Mouse (Mus musculus) kidney, embryonic 14.5 days (tissue): Measurements from ENCODE around the gene Ipo13. TPM values are rescaled to one million over a fixed set of nuclear protein-coding genes. Genes with fewer than 3 reads are reported as not detected.
A peak's percentile ranks its signal among the peaks of the same experiment; 100 is the strongest.

Experiments used
- ATAC-seq: fragments of 200-750 bp; cut with Nextera tagmentation; 2 replicates; pipeline ENCODE4 v1.8.0; 2017; ENCODE audit warnings: moderate number of reproducible peaks, mild to moderate bottlenecking, moderate TSS enrichment, moderate library complexity; ENCODE audit not compliant: low FRiP score, low TSS enrichment
- H3K27ac ChIP-seq: fragments of 300-500 bp; sonication (generic); 2 replicates; pipeline ENCODE4 v1.5.1; 2014; ENCODE audit warnings: low read depth, mild to moderate bottlenecking, low read length, moderate library complexity, mixed read lengths
- H3K27me3 ChIP-seq: fragments of 300-500 bp; sonication (generic); 2 replicates; pipeline ENCODE4 v1.6.1; 2014; ENCODE audit warnings: mild to moderate bottlenecking, low read length; ENCODE audit not compliant: control insufficient read depth, insufficient read depth
- H3K36me3 ChIP-seq: fragments of 300-500 bp; sonication (generic); 2 replicates; pipeline ENCODE4 v1.6.1; 2014; ENCODE audit warnings: low read length, mixed read lengths; ENCODE audit not compliant: control insufficient read depth, insufficient read depth
- H3K4me1 ChIP-seq: fragments of 300-500 bp; sonication (generic); 2 replicates; pipeline ENCODE4 v1.6.1; 2014; ENCODE audit warnings: low read length, mixed read lengths; ENCODE audit not compliant: control insufficient read depth, insufficient read depth
- H3K4me2 ChIP-seq: fragments of 300-500 bp; sonication (generic); replicated peaks from 2 replicates; pipeline ENCODE4 v1.6.1; 2014; ENCODE audit warnings: low read depth, mild to moderate bottlenecking, low read length
- H3K4me3 ChIP-seq: fragments of 300-500 bp; sonication (generic); 2 replicates; pipeline ENCODE4 v1.5.1; 2014; ENCODE audit warnings: mild to moderate bottlenecking, low read length
- H3K9ac ChIP-seq: fragments of 300-500 bp; sonication (generic); 2 replicates; pipeline ENCODE4 v1.6.1; 2014; ENCODE audit warnings: low read depth, mild to moderate bottlenecking, low read length, moderate library complexity
- H3K9me3 ChIP-seq: fragments of 300-500 bp; sonication (generic); 2 replicates; pipeline ENCODE4 v1.6.1; 2016; ENCODE audit warnings: low read length; ENCODE audit not compliant: control insufficient read depth
- WGBS: fragments of 180-500 bp; shearing (Covaris S2); extraction: QIAGEN DNeasy Blood & Tissue Kit; methylation state at CpG from one replicate; pipeline ENCODE4 v1.1.7; 2014; 5-methylcytosine and 5-hydroxymethylcytosine counted together
- polyA plus RNA-seq: library from polyadenylated mRNA; unstranded; fragments of >200 nt; fragmentation: Nextera tagmentation; extraction: Ambion mirVana; gene quantifications from 2 replicates; pipeline ENCODE4 v1.2.1, GENCODE M21; 2014

Gene Ipo13
- polyA plus RNA-seq, 1 experiment from 2014 or later = 40.1 TPM

DNA sequence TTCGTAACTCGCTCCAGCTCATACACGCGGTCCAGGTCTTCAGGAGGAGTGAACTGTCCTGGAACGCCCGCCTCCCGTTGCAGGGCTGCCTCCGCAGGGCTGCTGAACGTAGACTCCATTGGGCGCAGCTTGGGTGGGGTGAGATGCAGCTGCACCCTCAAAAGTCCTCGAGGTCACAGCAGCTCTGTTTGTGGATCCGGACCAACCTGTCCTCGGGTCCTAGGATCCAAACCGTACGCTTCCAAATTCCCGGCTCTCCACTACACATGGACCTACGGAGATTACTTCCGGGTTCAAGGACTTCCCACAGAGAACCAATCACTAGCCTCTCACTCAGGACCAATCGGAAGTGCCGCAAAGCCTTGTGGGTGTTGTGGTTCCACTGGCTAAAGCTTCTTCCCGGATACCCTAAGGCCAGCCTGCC, 23.0 kb downstream of the Ipo13 start, which contains the start of gene Dph2:
TSS of gene Dph2 (minus strand) at position 295 of the 424 bp plus-strand sequence.
- Histone ChIP-seq H3K27me3 (no peaks in the 10 kb centered on the region), H3K4me1 (peaks cover 6% of the 10 kb centered on the region; the same call in 1 of the 2 replicates), H3K4me2 (peak within 1 kb of the TSS; percentile 82), H3K4me3 (peak within 1 kb of the TSS; percentile 73), H3K36me3 (peaks cover 29% of the 10 kb centered on the region), H3K27ac (no peak within 1 kb of the TSS), H3K9me3 (no peaks in the 10 kb centered on the region), H3K9ac (peak within 1 kb of the TSS; percentile 48; the same call in 1 of the 2 replicates)
- ATAC-seq = peak; percentile 77
- 1% methylated on average over 21 of the region's 21 CpGs for WGBS

DNA sequence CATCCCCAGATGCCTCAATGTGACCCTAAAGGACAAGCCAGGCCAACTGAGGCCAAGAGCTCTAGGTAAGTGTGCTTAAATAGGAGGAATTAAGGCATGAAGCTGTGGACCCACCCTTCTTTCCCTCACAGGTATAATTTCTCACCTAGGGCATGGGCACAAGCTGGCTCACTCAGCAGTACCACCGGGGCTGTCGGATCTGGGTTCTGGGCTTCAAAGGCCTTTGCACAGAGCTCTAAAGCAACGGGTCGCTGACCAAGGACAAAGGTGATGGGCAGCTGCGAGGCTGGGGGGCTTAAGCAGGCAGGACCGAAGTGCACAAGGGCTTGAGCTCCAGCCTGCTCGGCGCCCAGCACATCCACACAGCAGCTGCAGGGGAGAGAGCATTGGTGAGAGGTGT, 24.0 kb downstream of the Ipo13 start:
- ATAC-seq = no peak

DNA sequence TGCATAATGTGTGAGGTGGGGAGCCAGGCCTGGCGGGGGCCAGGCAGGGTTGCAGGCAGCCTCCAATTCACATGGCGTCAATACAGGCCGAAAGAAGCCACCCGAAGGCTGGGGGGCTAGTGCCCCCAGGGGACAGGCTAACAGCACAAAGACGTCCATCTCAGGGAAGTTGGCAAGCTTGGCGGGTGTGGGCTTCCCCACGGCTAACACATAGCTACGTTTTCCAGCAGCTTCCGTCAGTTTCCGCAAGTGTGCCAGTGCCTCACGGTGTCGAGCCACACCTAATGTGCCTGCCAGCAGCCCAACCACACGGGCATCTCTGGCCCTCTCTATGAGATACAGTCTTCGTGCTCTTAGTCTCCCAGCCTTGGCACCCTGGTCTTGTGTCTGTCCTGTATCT, 24.8 kb downstream of the Ipo13 start:
- Histone ChIP-seq H3K36me3 (peaks cover 24% of the 10 kb centered on the region), H3K9ac (no peak overlapping the region), H3K4me2 (no peak overlapping the region), H3K4me3 (no peak overlapping the region), H3K4me1 (peaks cover 12% of the 10 kb centered on the region; the same call in 1 of the 2 replicates), H3K27ac (no peak overlapping the region), H3K27me3 (no peaks in the 10 kb centered on the region), H3K9me3 (no peaks in the 10 kb centered on the region)
- WGBS = 92% methylated on average over 14 of the region's 14 CpGs
- no peak for ATAC-seq

More for the DNA sequence above, 24.0 kb downstream of the Ipo13 start:
- Histone ChIP-seq H3K4me1 (peaks cover 12% of the 10 kb centered on the region; the same call in 1 of the 2 replicates), H3K27me3 (no peaks in the 10 kb centered on the region), H3K4me3 (peak overlapping the region; percentile 73), H3K27ac (no peak overlapping the region), H3K4me2 (peak overlapping the region; percentile 82), H3K36me3 (peaks cover 22% of the 10 kb centered on the region), H3K9ac (no peak overlapping the region), H3K9me3 (no peaks in the 10 kb centered on the region)
- 73% methylated on average over 8 of the region's 8 CpGs for WGBS

DNA sequence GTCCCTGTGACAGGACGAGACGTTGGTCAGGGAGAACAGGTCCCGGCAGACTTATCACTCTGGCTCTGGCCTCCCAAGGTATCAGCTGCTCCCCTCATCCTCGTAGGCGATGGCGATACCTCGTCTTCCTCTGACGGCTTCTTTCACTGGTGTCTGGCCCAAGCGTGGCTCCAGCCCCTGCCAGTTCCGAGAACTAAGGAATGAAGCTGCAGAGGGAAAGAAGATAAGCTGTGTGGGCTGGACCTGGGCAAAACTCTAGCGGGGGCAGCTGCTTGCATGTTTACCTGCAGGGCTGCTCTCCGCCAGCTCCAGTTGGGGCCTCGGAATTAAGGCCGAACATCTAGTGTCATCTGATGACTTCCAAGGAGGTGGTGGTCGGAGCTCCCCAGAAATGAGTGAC, 25.3 kb downstream of the Ipo13 start:
- 90% methylated on average over 15 of the region's 15 CpGs for WGBS
- Histone ChIP-seq H3K36me3 (peaks cover 26% of the 10 kb centered on the region), H3K27ac (no peak overlapping the region), H3K4me1 (peaks cover 12% of the 10 kb centered on the region; the same call in 1 of the 2 replicates), H3K9ac (no peak overlapping the region), H3K27me3 (no peaks in the 10 kb centered on the region), H3K4me3 (no peak overlapping the region), H3K4me2 (no peak overlapping the region), H3K9me3 (no peaks in the 10 kb centered on the region)
- ATAC-seq = no peak

DNA sequence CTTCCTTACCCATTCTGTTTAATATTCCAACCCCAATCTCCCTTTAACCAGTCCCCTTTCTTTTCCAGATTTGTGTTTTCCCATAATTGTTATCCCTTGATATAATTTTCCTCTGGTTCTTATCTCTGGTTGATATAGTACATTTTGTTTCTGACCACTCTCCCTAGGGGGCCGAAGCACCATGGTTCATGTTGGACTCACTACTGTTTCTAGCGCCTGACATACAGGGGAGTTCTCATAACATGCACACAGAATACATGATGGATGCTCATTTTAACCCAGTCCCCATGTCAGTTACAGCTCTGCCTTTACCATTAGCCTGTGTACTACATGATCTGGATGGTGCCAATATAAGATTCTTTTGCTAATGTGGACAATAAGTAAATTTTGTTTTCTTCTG, 26.9 kb downstream of the Ipo13 start:
- no peak for ATAC-seq
- Histone ChIP-seq H3K9me3 (no peaks in the 10 kb centered on the region), H3K36me3 (peaks cover 25% of the 10 kb centered on the region), H3K4me3 (no peak overlapping the region), H3K9ac (no peak overlapping the region), H3K4me2 (peak overlapping the region; percentile 53), H3K4me1 (peaks cover 18% of the 10 kb centered on the region; the same call in 1 of the 2 replicates), H3K27me3 (no peaks in the 10 kb centered on the region), H3K27ac (no peak overlapping the region)
- WGBS = 75% methylated on average over 2 of the region's 2 CpGs

DNA sequence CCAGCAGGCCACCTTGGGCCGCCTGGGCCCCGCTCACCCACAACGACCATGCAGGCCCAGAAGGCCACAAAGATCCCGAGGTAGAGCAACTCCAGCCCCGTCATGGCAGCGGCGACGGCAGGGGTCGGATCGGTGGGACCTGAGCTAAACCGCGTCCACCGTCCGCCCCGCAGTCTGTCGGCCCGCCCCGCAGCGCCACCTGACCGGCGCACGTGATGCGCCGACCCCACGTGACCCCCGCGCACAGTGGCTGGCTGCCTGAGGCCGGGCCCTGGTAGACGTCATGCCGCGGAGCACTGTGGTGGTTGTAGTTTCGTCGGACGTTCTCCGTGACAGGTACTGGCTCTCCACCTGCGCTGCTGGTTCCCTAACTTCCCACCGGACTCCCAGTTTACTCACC, 27.7 kb downstream of the Ipo13 start, which contains the start of gene Atp6v0b:
TSS of gene Atp6v0b (minus strand) at position 201 of the 400 bp plus-strand sequence.
- Histone ChIP-seq H3K9ac (peak within 1 kb of the TSS; percentile 71), H3K4me3 (peak within 1 kb of the TSS; percentile 77), H3K4me2 (peak within 1 kb of the TSS; percentile 53), H3K9me3 (no peaks in the 10 kb centered on the region), H3K4me1 (peaks cover 24% of the 10 kb centered on the region; the same call in 1 of the 2 replicates), H3K27ac (no peak within 1 kb of the TSS; the same call in 1 of the 2 replicates), H3K36me3 (peaks cover 25% of the 10 kb centered on the region), H3K27me3 (no peaks in the 10 kb centered on the region)
- peak; percentile 85 for ATAC-seq
- under 1% methylated on average over 37 of the region's 37 CpGs for WGBS

DNA sequence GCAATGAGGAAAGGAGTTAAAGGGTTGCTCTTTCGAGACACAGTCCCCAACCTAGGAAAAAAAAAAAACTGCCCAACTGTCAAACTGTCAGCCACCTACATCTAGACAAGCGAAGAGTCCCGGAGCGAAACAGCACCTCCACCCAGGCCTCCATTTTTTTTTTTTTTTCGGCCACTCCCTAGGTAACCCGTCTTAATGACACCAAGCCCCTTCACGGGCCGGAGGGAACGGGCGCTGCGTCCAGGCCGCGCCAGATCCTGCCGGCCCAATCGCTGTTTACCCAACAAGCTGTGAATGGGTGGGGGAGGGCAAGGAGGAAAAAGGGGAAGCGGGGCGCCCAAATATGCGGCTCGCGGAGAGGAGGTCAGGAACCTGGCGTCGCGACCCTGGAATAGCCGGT, 28.2 kb downstream of the Ipo13 start:
- H3K4me2 ChIP-seq = peak overlapping the region; percentile 53
- H3K36me3 ChIP-seq = peaks cover 25% of the 10 kb centered on the region
- peak overlapping the region; percentile 77 for H3K4me3 ChIP-seq
- no peaks in the 10 kb centered on the region for H3K9me3 ChIP-seq
- no peak overlapping the region; the same call in 1 of the 2 replicates for H3K27ac ChIP-seq
- peaks cover 26% of the 10 kb centered on the region; the same call in 1 of the 2 replicates for H3K4me1 ChIP-seq
- peak overlapping the region; percentile 71 for H3K9ac ChIP-seq
- H3K27me3 ChIP-seq = no peaks in the 10 kb centered on the region
- ATAC-seq = no peak
- WGBS = 3% methylated on average over 18 of the region's 24 CpGs

DNA sequence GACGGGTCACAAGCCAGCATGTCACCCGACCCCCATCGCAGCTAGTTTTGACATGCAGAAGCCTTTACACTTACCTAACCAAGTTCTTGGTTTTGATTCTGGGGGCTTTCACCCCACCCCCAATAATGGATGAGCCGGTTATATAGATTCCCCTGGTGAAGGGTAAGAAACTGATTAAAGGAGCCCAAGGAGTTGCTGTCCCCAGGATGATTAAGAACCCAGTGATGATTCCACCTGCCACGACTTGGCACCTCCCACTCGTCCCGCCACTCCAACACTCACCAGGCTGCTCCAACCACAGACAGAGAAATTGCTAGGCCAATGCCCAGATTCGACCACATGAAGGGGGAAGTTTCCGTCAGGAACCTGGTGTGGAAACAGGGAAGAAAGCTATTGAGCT, 28.8 kb downstream of the Ipo13 start:
- ATAC-seq = no peak
- Histone ChIP-seq H3K36me3 (peaks cover 27% of the 10 kb centered on the region), H3K4me3 (peak overlapping the region; percentile 77; the same call in 1 of the 2 replicates), H3K27me3 (no peaks in the 10 kb centered on the region), H3K9ac (peak overlapping the region; percentile 71; the same call in 1 of the 2 replicates), H3K27ac (no peak overlapping the region), H3K4me1 (peaks cover 23% of the 10 kb centered on the region; the same call in 1 of the 2 replicates), H3K4me2 (peak overlapping the region; percentile 53), H3K9me3 (no peaks in the 10 kb centered on the region)
- WGBS = 78% methylated on average over 9 of the region's 9 CpGs

DNA sequence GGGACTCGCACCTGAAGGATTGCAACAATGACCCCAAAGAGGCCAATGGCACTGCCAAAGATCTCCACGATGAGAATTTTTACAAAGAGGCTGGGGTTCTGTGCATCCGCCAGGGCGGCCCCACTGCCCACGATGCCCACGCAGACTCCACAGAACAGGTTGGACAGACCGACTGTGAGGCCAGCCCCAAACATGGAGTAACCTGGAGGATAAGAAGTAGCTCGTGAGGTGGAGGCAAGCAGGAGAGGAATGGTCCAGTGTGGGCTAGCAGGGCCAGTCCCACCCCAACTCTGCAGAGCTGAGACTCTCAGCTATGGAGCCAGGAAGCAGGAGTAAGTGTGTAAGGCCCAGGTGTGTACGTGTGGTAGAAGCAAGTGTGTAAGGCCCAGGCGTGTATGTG, 29.7 kb downstream of the Ipo13 start:
- H3K36me3 ChIP-seq = peaks cover 35% of the 10 kb centered on the region
- no peaks in the 10 kb centered on the region for H3K9me3 ChIP-seq
- no peak overlapping the region for H3K27ac ChIP-seq
- H3K4me3 ChIP-seq = no peak overlapping the region
- no peak overlapping the region for H3K9ac ChIP-seq
- 91% methylated on average over 10 of the region's 10 CpGs for WGBS
- no peak overlapping the region for H3K4me2 ChIP-seq
- H3K27me3 ChIP-seq = no peaks in the 10 kb centered on the region
- ATAC-seq = no peak
- peaks cover 19% of the 10 kb centered on the region; the same call in 1 of the 2 replicates for H3K4me1 ChIP-seq
